Mouse (Mus musculus) T-helper 1 cell (primary cell): ENCODE data around the gene Lpin2.

ENCODE experiments used
- in situ Hi-C: fragments of 300-600 bp; cut with MboI, MseI; formaldehyde crosslinking; loops from one replicate; pipeline ENCODE4 v1.15.1; 2025; ENCODE audit warnings: high pct_unique_total_duplicates

Lpin2 gene

GRCm38 (mm10) chr17:71171161-71171560 is 11.2 kb upstream of the Lpin2 start:
- in situ Hi-C loops = no loop called here

- in situ Hi-C loops = loop anchor here (25.0 kb wide), 1 partner anchor 1765 kb away; no protein-coding TSS in a partner anchor
Observed at GRCm38 (mm10) chr17:71177336-71177735, 5.0 kb upstream of the Lpin2 start.

- in situ Hi-C loops = loop anchor here (25.0 kb wide), 1 partner anchor 1766 kb away; no protein-coding TSS in a partner anchor
Observed at GRCm38 (mm10) chr17:71177949-71178348, 4.4 kb upstream of the Lpin2 start.

GRCm38 (mm10) chr17:71178530-71179181 is 3.7 kb upstream of the Lpin2 start:
- in situ Hi-C loops = loop anchor here (25.0 kb wide), 1 partner anchor 1766 kb away; no protein-coding TSS in a partner anchor

GRCm38 (mm10) chr17:71179551-71180309 is 2.6 kb upstream of the Lpin2 start:
- in situ Hi-C loops = loop anchor here (25.0 kb wide), 1 partner anchor 1767 kb away; no protein-coding TSS in a partner anchor

GRCm38 (mm10) chr17:71180601-71181000 is 1.8 kb upstream of the Lpin2 start:
- in situ Hi-C loops = loop anchor here (25.0 kb wide), 1 partner anchor 1768 kb away; no protein-coding TSS in a partner anchor

- in situ Hi-C loops = loop anchor here (25.0 kb wide), 1 partner anchor 1771 kb away; no protein-coding TSS in a partner anchor
Observed at GRCm38 (mm10) chr17:71182871-71183656, 704 bp downstream of the Lpin2 start.

GRCm38 (mm10) chr17:71183657-71184261 is 1.4 kb downstream of the Lpin2 start:
- in situ Hi-C loops = loop anchor here (25.0 kb wide), 1 partner anchor 1771 kb away; no protein-coding TSS in a partner anchor

GRCm38 (mm10) chr17:71184356-71185111 is 2.2 kb downstream of the Lpin2 start:
- in situ Hi-C loops = loop anchor here (25.0 kb wide), 1 partner anchor 1772 kb away; no protein-coding TSS in a partner anchor

- in situ Hi-C loops = loop anchor here (25.0 kb wide), 1 partner anchor 1773 kb away; no protein-coding TSS in a partner anchor
Observed at GRCm38 (mm10) chr17:71185368-71185767, 3.0 kb downstream of the Lpin2 start.

GRCm38 (mm10) chr17:71190589-71190988 is 8.2 kb downstream of the Lpin2 start:
- in situ Hi-C loops = loop anchor here (10.0 to 25.0 kb wide), 2 partner anchors 206 to 1778 kb away; no protein-coding TSS in a partner anchor

- in situ Hi-C loops = loop anchor here (10.0 to 25.0 kb wide), 2 partner anchors 206 to 1779 kb away; no protein-coding TSS in a partner anchor
Observed at GRCm38 (mm10) chr17:71191063-71191462, 8.7 kb downstream of the Lpin2 start.

GRCm38 (mm10) chr17:71191651-71192419 is 9.5 kb downstream of the Lpin2 start:
- in situ Hi-C loops = loop anchor here (10.0 to 25.0 kb wide), 2 partner anchors 207 to 1780 kb away; no protein-coding TSS in a partner anchor

GRCm38 (mm10) chr17:71193019-71193418 is 10.7 kb downstream of the Lpin2 start:
- in situ Hi-C loops = loop anchor here (10.0 to 25.0 kb wide), 2 partner anchors 208 to 1781 kb away; no protein-coding TSS in a partner anchor

- in situ Hi-C loops = loop anchor here (10.0 to 25.0 kb wide), 2 partner anchors 209 to 1781 kb away; no protein-coding TSS in a partner anchor
Observed at GRCm38 (mm10) chr17:71193485-71193884, 11.1 kb downstream of the Lpin2 start.

GRCm38 (mm10) chr17:71194906-71195632 is 12.7 kb downstream of the Lpin2 start:
- in situ Hi-C loops = loop anchor here (10.0 to 25.0 kb wide), 2 partner anchors 210 to 1783 kb away; no protein-coding TSS in a partner anchor

- in situ Hi-C loops = loop anchor here (10.0 to 25.0 kb wide), 2 partner anchors 211 to 1784 kb away; no protein-coding TSS in a partner anchor
Observed at GRCm38 (mm10) chr17:71195633-71196391, 13.5 kb downstream of the Lpin2 start.
